Mouse (Mus musculus): ENCODE measurements at regions not wholly inside any gene's neighbourhood (a gene's known extent, or its start where the extent isn't known, plus 50 kb on each side); places are given as distances from the start of the nearest gene placed in this dataset.

DNA sequence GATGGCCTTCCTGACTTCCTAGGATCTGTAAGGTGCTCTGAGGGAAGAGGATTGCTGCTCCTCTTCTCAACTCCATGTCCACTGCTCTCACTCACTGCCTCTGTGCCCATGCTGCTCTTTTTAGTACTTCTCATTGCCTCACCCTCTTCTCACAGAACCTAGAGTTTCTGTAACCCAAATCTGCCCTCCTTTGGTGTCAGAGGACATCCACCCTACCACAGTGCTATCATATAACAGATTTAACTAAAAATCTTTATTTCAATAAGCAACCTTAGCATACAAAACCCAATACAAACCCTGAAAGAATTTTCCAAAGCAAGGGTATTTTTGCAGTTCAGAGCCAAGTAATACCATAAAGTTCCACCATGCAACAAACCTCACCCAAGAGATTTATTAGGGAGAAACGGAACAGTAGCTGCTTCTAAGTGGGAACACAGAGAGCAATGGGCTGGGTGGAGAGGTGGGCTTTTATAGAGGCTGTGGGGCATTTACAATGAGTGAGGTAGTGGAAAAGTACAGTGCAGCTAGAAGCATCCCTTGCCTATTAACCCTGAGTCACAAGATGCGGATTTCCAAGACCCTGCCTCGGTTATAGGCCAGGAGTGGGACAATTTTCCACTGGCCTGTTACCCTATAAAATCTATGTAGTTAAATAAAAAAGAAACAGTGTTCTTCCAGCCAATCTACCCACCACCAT, 306.8 kb downstream of the S1pr1 start:
- no peak overlapping the region for H3K4me2 ChIP-seq (ENCODE audit: low read depth, low read length)
- no peak overlapping the region for H3K4me3 ChIP-seq (ENCODE audit: low read depth, low read length)
- no peaks in the 10 kb centered on the region for H3K36me3 ChIP-seq (ENCODE audit: control insufficient read depth, insufficient read depth, low read length)
- no peaks in the 10 kb centered on the region for H3K4me1 ChIP-seq (ENCODE audit: control insufficient read depth, insufficient read depth, low read length)
- DNase-seq (ENCODE audit: low spot score) (no peak), ATAC-seq (ENCODE audit: low read depth) (no peak)
- no peak overlapping the region for H3K9ac ChIP-seq (ENCODE audit: low read depth, low read length)
- no peaks in the 10 kb centered on the region for H3K27me3 ChIP-seq (replicated peaks; ENCODE audit: control insufficient read depth, insufficient read depth, low read length)
- H3K27ac ChIP-seq (replicated peaks; ENCODE audit: low read depth, low read length) = no peak overlapping the region
- WGBS = 77% methylated on average over 3 of the region's 3 CpGs
- no peaks in the 10 kb centered on the region for H3K9me3 ChIP-seq (ENCODE audit: control insufficient read depth, low read length)

DNA sequence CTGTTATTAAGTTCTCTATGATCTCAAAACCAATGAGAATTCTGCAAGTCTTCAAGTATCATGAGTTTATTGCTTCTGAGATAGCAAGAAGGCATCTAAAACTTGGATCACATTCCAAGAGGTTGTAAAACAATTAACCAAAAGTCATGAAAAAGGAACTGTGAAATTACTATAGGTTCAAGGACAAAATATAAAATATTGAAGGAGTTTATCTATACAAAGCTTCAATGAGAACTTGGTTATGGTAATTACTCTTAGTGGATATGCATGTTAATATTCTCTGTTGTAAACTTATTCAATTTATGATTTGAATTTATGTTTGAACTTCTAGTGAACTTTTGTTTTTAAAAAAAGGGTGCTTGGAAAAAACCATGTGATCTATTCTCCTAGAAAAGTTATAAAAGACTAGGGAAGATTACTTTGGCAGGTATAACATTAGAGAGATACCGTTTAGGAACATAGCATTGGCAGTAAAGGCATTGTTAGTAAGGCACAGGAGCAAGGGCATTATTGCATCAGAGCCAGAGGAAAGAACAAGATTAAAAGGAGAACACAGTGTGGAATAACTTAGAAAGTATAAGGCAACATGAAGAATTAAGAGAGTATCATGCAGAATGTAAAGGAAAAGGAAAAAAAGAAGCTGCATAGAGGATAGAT, 311.4 kb downstream of the S1pr1 start:
- DNase-seq (ENCODE audit: low spot score) (no peak), ATAC-seq (ENCODE audit: low read depth) (no peak)
- Histone ChIP-seq H3K36me3 (ENCODE audit: control insufficient read depth, insufficient read depth, low read length) (no peaks in the 10 kb centered on the region), H3K9me3 (ENCODE audit: control insufficient read depth, low read length) (no peaks in the 10 kb centered on the region), H3K27me3 (replicated peaks; ENCODE audit: control insufficient read depth, insufficient read depth, low read length) (no peaks in the 10 kb centered on the region), H3K4me3 (ENCODE audit: low read depth, low read length) (no peak overlapping the region), H3K9ac (ENCODE audit: low read depth, low read length) (no peak overlapping the region), H3K4me1 (ENCODE audit: control insufficient read depth, insufficient read depth, low read length) (no peaks in the 10 kb centered on the region), H3K4me2 (ENCODE audit: low read depth, low read length) (no peak overlapping the region), H3K27ac (replicated peaks; ENCODE audit: low read depth, low read length) (no peak overlapping the region)
- 87% methylated on average over 1 of the region's 1 CpGs for WGBS

- Histone ChIP-seq H3K4me1 (ENCODE audit: control insufficient read depth, insufficient read depth, low read length) (no peaks in the 10 kb centered on the region), H3K36me3 (ENCODE audit: control insufficient read depth, insufficient read depth, low read length) (no peaks in the 10 kb centered on the region), H3K27me3 (replicated peaks; ENCODE audit: control insufficient read depth, insufficient read depth, low read length) (no peaks in the 10 kb centered on the region), H3K9me3 (ENCODE audit: control insufficient read depth, low read length) (no peaks in the 10 kb centered on the region), H3K4me3 (ENCODE audit: low read depth, low read length) (no peak overlapping the region), H3K27ac (replicated peaks; ENCODE audit: low read depth, low read length) (no peak overlapping the region), H3K4me2 (ENCODE audit: low read depth, low read length) (no peak overlapping the region), H3K9ac (ENCODE audit: low read depth, low read length) (no peak overlapping the region)
- WGBS = 52% methylated on average over 2 of the region's 2 CpGs
- DNase-seq (ENCODE audit: low spot score) (peak; percentile 10), ATAC-seq (ENCODE audit: low read depth) (no peak)
These were observed 350.0 kb downstream of the S1pr1 start for GRCm38 (mm10) chr3:115364829-115365228.
